Mouse (Mus musculus): ENCODE results near the gene H2-Ke6. TPM values are rescaled to one million over a fixed set of nuclear protein-coding genes. Genes with fewer than 3 reads are reported as not detected.

H2-Ke6 gene
- 100 to 1,000 TPM; 249 to 289 (median 271) TPM for total RNA-seq (2022)

- DNase-seq: peak; percentile 93
Measured at GRCm38 (mm10) chr17:34027656-34028223, at the start of gene H2-Ke6. Gene H2-Ke6 (minus strand): TSS chr17:34028060.

GRCm38 (mm10) chr17:34077549-34077948 lies 49.7 kb upstream of the H2-Ke6 start:
- peak; percentile 34 for DNase-seq

GRCm38 (mm10) chr17:34075271-34075670 lies 47.4 kb upstream of the H2-Ke6 start:
- peak; percentile 40 for DNase-seq

GRCm38 (mm10) chr17:34072091-34072490 lies 44.2 kb upstream of the H2-Ke6 start:
- no peak for DNase-seq

- DNase-seq: no peak
Measured at GRCm38 (mm10) chr17:34068864-34069263, 41.0 kb upstream of the H2-Ke6 start.

GRCm38 (mm10) chr17:34057224-34057623 lies 29.4 kb upstream of the H2-Ke6 start:
- DNase-seq: no peak

- DNase-seq: no peak
Measured at GRCm38 (mm10) chr17:34047404-34048050, 19.7 kb upstream of the H2-Ke6 start.

- DNase-seq: no peak
Measured at GRCm38 (mm10) chr17:34045941-34046340, 18.1 kb upstream of the H2-Ke6 start.

- DNase-seq: peak; percentile 11
Measured at GRCm38 (mm10) chr17:34039562-34040450, 11.9 kb upstream of the H2-Ke6 start.

GRCm38 (mm10) chr17:34038878-34039561 lies 11.2 kb upstream of the H2-Ke6 start, which contains the start of gene Col11a2:
Gene Col11a2 (plus strand): TSS chr17:34039437.
- DNase-seq: no peak

- no peak for DNase-seq
Measured at GRCm38 (mm10) chr17:34038440-34038839, 10.6 kb upstream of the H2-Ke6 start.

- no peak for DNase-seq
Measured at GRCm38 (mm10) chr17:34037241-34037640, 9.4 kb upstream of the H2-Ke6 start.

GRCm38 (mm10) chr17:34036647-34037046 lies 8.8 kb upstream of the H2-Ke6 start:
- DNase-seq: no peak

- DNase-seq: no peak
Measured at GRCm38 (mm10) chr17:34035517-34035916, 7.7 kb upstream of the H2-Ke6 start.

GRCm38 (mm10) chr17:34034064-34034463 lies 6.2 kb upstream of the H2-Ke6 start:
- DNase-seq: no peak

- DNase-seq: no peak
Measured at GRCm38 (mm10) chr17:34033441-34033840, 5.6 kb upstream of the H2-Ke6 start.

- DNase-seq: no peak
Measured at GRCm38 (mm10) chr17:34032806-34033205, 4.9 kb upstream of the H2-Ke6 start.

GRCm38 (mm10) chr17:34032174-34032632 lies 4.3 kb upstream of the H2-Ke6 start:
- DNase-seq: no peak

- peak; percentile 97 for DNase-seq
Measured at GRCm38 (mm10) chr17:34031465-34032173, 3.8 kb upstream of the H2-Ke6 start, which contains the start of the genes Slc39a7 and Rxrb. Gene Slc39a7 (minus strand): TSS chr17:34031682. Gene Rxrb (plus strand): TSS chr17:34031812.

GRCm38 (mm10) chr17:34030861-34031326 lies 3.0 kb upstream of the H2-Ke6 start:
- DNase-seq: no peak

- DNase-seq: peak; percentile 24
Measured at GRCm38 (mm10) chr17:34029890-34030595, 2.2 kb upstream of the H2-Ke6 start.

Data from adrenal gland, adult 8-10 months (tissue).